Mouse (Mus musculus) sigmoid colon, adult 10 weeks (tissue): ENCODE measurements around the gene Gzma. TPM values are rescaled to one million over a fixed set of nuclear protein-coding genes. Genes with fewer than 3 reads are reported as not detected.

ENCODE experiments used
- polyA plus RNA-seq: library from polyadenylated mRNA; stranded (reverse); fragments of 350-450 nt; fragmentation: Illumina TruSeq; extraction: RNeasy Lipid Tissue Mini Kit (QIAGEN cat#74804); gene quantifications from one replicate; pipeline ENCODE4 v1.2.3, GENCODE M21; 2014; ENCODE audit warnings: low read depth, low replicate concordance

Gene Gzma
- not detected for polyA plus RNA-seq

GRCm38 (mm10) chr13:113100879-113101278 is at the start of gene Gzma:
TSS of gene Gzma (minus strand) at chr13:113100981.

GRCm38 (mm10) chr13:113046211-113046883 is 54.4 kb downstream of the Gzma start, which contains the start of gene Gpx8:
TSS of gene Gpx8 (minus strand) at chr13:113046410.

Other genes starting within 250 kb of the Gzma start
- 67.9 TPM for gene Mtrex, start 173.6 kb downstream of the Gzma start, polyA plus RNA-seq
- 19.3 TPM for gene Dhx29, start 173.5 kb downstream of the Gzma start, polyA plus RNA-seq
- gene Ccno, start 113.2 kb downstream of the Gzma start, polyA plus RNA-seq: not detected
- not detected for gene Mcidas, start 107.1 kb downstream of the Gzma start, polyA plus RNA-seq
- not detected for gene Cdc20b, start 65.9 kb downstream of the Gzma start, polyA plus RNA-seq
- 68.9 TPM for gene Gpx8, start 54.6 kb downstream of the Gzma start, polyA plus RNA-seq
- 5.5 TPM for gene Esm1, start 108.7 kb upstream of the Gzma start, polyA plus RNA-seq
- not detected for gene Gzmk, start 124.9 kb upstream of the Gzma start, polyA plus RNA-seq
- gene BC067074, start 192.2 kb upstream of the Gzma start, polyA plus RNA-seq: 0.63 TPM